Comparison of ENCODE assay signal across 12 mouse cellular contexts in genomic region chr6:54943753-54944152, GRCm38 (mm10). TPM values are rescaled to one million over a fixed set of nuclear protein-coding genes. Genes with fewer than 3 reads are reported as not detected.
A peak's percentile ranks its signal among the peaks of the same experiment; 100 is the strongest.
DNase-seq lines count a peak whose midpoint lies in the region; ATAC-seq lines count a peak whose summit lies in the region.
"Had no signal": no experiment of that assay in that cellular context is flagged by ENCODE, and none has a peak within 500 bp of the region (broad histone marks: within the 10 kb centered on the region; RNA-seq: fewer than 3 reads in every experiment).

No protein-coding gene starts in this region.

- H3K4me2 ChIP-seq in forebrain, embryonic 15.5 days (replicated peaks) = no peak overlapping the region
- H3K4me2 ChIP-seq in liver, embryonic 11.5 days = peak overlapping the region; percentile 23; the same call in 1 of the 2 replicates
- no peak overlapping the region for H3K4me2 ChIP-seq in liver, embryonic 12.5 days
- H3K4me2 ChIP-seq in neural tube, embryonic 11.5 days (ENCODE audit: low read depth) = no peak overlapping the region

- H3K27ac ChIP-seq in forebrain, embryonic 10.5 days = peak overlapping the region; percentile 44; the same call in 1 of the 2 replicates
- no peak overlapping the region for H3K27ac ChIP-seq in forebrain, embryonic 15.5 days (replicated peaks)
- no peak overlapping the region for H3K27ac ChIP-seq in liver, embryonic 11.5 days (ENCODE audit: low read depth, low read length)
- H3K27ac ChIP-seq in liver, embryonic 12.5 days = no peak overlapping the region
- H3K27ac ChIP-seq in neural tube, embryonic 11.5 days (ENCODE audit: low read depth, low read length) = no peak overlapping the region

- 54% methylated on average over 24 of the region's 24 CpGs for WGBS in forebrain, embryonic 10.5 days
- 49% methylated on average over 24 of the region's 24 CpGs for WGBS in forebrain, embryonic 15.5 days
- 34% methylated on average over 24 of the region's 24 CpGs for WGBS in liver, embryonic 11.5 days
- 36% methylated on average over 24 of the region's 24 CpGs for WGBS in liver, embryonic 12.5 days (ENCODE audit: insufficient replicate concordance)
- 49% methylated on average over 24 of the region's 24 CpGs for WGBS in neural tube, embryonic 11.5 days

- peaks cover 24% of the 10 kb centered on the region for H3K4me1 ChIP-seq in forebrain, embryonic 10.5 days
- no peaks in the 10 kb centered on the region for H3K4me1 ChIP-seq in forebrain, embryonic 15.5 days
- H3K4me1 ChIP-seq in liver, embryonic 11.5 days (replicated peaks; ENCODE audit: control insufficient read depth, insufficient read depth, low read length) = peaks cover 7% of the 10 kb centered on the region
- H3K4me1 ChIP-seq in liver, embryonic 12.5 days = peaks cover 23% of the 10 kb centered on the region
- H3K4me1 ChIP-seq in neural tube, embryonic 11.5 days (ENCODE audit: control insufficient read depth, insufficient read depth, low read length) = no peaks in the 10 kb centered on the region; the same call in 1 of the 2 replicates

- no peaks in the 10 kb centered on the region for H3K36me3 ChIP-seq in forebrain, embryonic 10.5 days (replicated peaks)
- H3K36me3 ChIP-seq in forebrain, embryonic 15.5 days = no peaks in the 10 kb centered on the region
- no peaks in the 10 kb centered on the region for H3K36me3 ChIP-seq in liver, embryonic 11.5 days (ENCODE audit: control insufficient read depth, insufficient read depth, low read length)
- H3K36me3 ChIP-seq in liver, embryonic 12.5 days = no peaks in the 10 kb centered on the region
- H3K36me3 ChIP-seq in neural tube, embryonic 11.5 days (ENCODE audit: control insufficient read depth, insufficient read depth, low read length) = no peaks in the 10 kb centered on the region; the same call in 1 of the 2 replicates

- H3K9me3 ChIP-seq in forebrain, embryonic 10.5 days = no peaks in the 10 kb centered on the region
- no peaks in the 10 kb centered on the region for H3K9me3 ChIP-seq in forebrain, embryonic 15.5 days
- no peaks in the 10 kb centered on the region for H3K9me3 ChIP-seq in liver, embryonic 11.5 days (ENCODE audit: control insufficient read depth, low read length)
- no peaks in the 10 kb centered on the region for H3K9me3 ChIP-seq in liver, embryonic 12.5 days (replicated peaks)
- H3K9me3 ChIP-seq in neural tube, embryonic 11.5 days (ENCODE audit: control insufficient read depth, low read length) = no peaks in the 10 kb centered on the region

- peaks cover 38% of the 10 kb centered on the region for H3K27me3 ChIP-seq in forebrain, embryonic 10.5 days (ENCODE audit: poor library complexity, severe bottlenecking)
- 0 out of 2 replicates have a peak, but pooled peaks cover 4% of the 10 kb centered on the region for H3K27me3 ChIP-seq in forebrain, embryonic 15.5 days
- H3K27me3 ChIP-seq in liver, embryonic 11.5 days (replicated peaks; ENCODE audit: control insufficient read depth, insufficient read depth, low read length) = peaks cover 30% of the 10 kb centered on the region
- peaks cover 40% of the 10 kb centered on the region for H3K27me3 ChIP-seq in liver, embryonic 12.5 days (replicated peaks)
- 0 out of 2 replicates have a peak, but pooled peaks cover 8% of the 10 kb centered on the region for H3K27me3 ChIP-seq in neural tube, embryonic 11.5 days (ENCODE audit: control insufficient read depth, insufficient read depth, low read length)

- no peak for ATAC-seq in forebrain, embryonic 15.5 days (replicated peaks)
- ATAC-seq in liver, embryonic 11.5 days (replicated peaks; ENCODE audit: low FRiP score) = no peak
- no peak for ATAC-seq in liver, embryonic 12.5 days
- no peak for ATAC-seq in neural tube, embryonic 11.5 days (ENCODE audit: insufficient read depth, low FRiP score, low TSS enrichment)
- ATAC-seq in megakaryocyte-erythroid progenitor cell, adult 5-6 weeks (replicated peaks; ENCODE audit: low FRiP score, low TSS enrichment, poor library complexity, severe bottlenecking) = no peak
- ATAC-seq: intestine, embryonic 16.5 days had no signal

- H3K4me3 ChIP-seq in forebrain, embryonic 10.5 days = no peak overlapping the region
- H3K4me3 ChIP-seq in forebrain, embryonic 15.5 days = no peak overlapping the region
- H3K4me3 ChIP-seq in liver, embryonic 11.5 days (ENCODE audit: low read depth, low read length) = no peak overlapping the region
- H3K4me3 ChIP-seq in liver, embryonic 12.5 days = no peak overlapping the region
- no peak overlapping the region for H3K4me3 ChIP-seq in neural tube, embryonic 11.5 days (ENCODE audit: low read depth, low read length)

- no peak overlapping the region for H3K9ac ChIP-seq in forebrain, embryonic 15.5 days (replicated peaks)
- no peak overlapping the region for H3K9ac ChIP-seq in liver, embryonic 11.5 days (ENCODE audit: low read depth, low read length)
- no peak overlapping the region for H3K9ac ChIP-seq in liver, embryonic 12.5 days
- no peak overlapping the region for H3K9ac ChIP-seq in neural tube, embryonic 11.5 days (ENCODE audit: low read length)

- no peak for DNase-seq in forebrain, embryonic 10.5 days (ENCODE audit: extremely low spot score, low spot score)
- DNase-seq in liver, embryonic 11.5 days (ENCODE audit: low spot score) = no peak
- DNase-seq in forelimb bud, embryonic 11.5 days (ENCODE audit: low read depth, low spot score) = peak; percentile 17
- DNase-seq in neural tube, embryonic 11.5 days (ENCODE audit: low spot score) = peak; percentile 21
- no peak for DNase-seq in right cerebral cortex, adult 2 months (ENCODE audit: low spot score in 2 of 2)
- DNase-seq: cerebellum, adult 8-10 months; layer of hippocampus, adult 9-11 months; liver had no signal

RNA-seq across cellular contexts. Expression of gene Nod1, which starts 28.7 kb away (rescaled TPM):
- 1.1 and 1.2 TPM in 2 replicates for polyA plus RNA-seq in forebrain, embryonic 10.5 days (2016; fragmentation: Nextera tagmentation; extraction: Ambion mirVana)
- 1.8 and 1.9 TPM in 2 replicates for polyA plus RNA-seq in forebrain, embryonic 15.5 days (2015; fragmentation: Nextera tagmentation; extraction: Ambion mirVana)
- 2.1 and 2.9 TPM in 2 replicates for polyA plus RNA-seq in liver, embryonic 11.5 days (2014; fragmentation: Nextera tagmentation; extraction: Ambion mirVana)
- polyA plus RNA-seq in liver, embryonic 12.5 days (2016; fragmentation: Nextera tagmentation; extraction: Ambion mirVana) = 1.9 and 2.2 TPM in 2 replicates
- 2.3 and 3.0 TPM in 2 replicates for polyA plus RNA-seq in neural tube, embryonic 11.5 days (2014; fragmentation: Nextera tagmentation; extraction: Ambion mirVana)
- total RNA-seq in megakaryocyte-erythroid progenitor cell, adult 5-6 weeks (2014; fragmentation: Nextera tagmentation) = 1.3 and 2.2 TPM in 2 replicates
- total RNA-seq in megakaryocyte-erythroid progenitor cell, adult 5-6 weeks (2017) = 0.50 and 0.80 TPM in 2 replicates

RNA-seq across cellular contexts. Expression of gene Ggct, which starts 49.0 kb away (rescaled TPM):
- 8.9 and 10.5 TPM in 2 replicates for polyA plus RNA-seq in forebrain, embryonic 10.5 days (2016; fragmentation: Nextera tagmentation; extraction: Ambion mirVana)
- polyA plus RNA-seq in forebrain, embryonic 15.5 days (2015; fragmentation: Nextera tagmentation; extraction: Ambion mirVana) = 13.3 and 15.5 TPM in 2 replicates
- 11.8 TPM in 2 replicates for polyA plus RNA-seq in liver, embryonic 11.5 days (2014; fragmentation: Nextera tagmentation; extraction: Ambion mirVana)
- polyA plus RNA-seq in liver, embryonic 12.5 days (2016; fragmentation: Nextera tagmentation; extraction: Ambion mirVana) = 6.9 and 7.4 TPM in 2 replicates
- 13.2 and 15.4 TPM in 2 replicates for polyA plus RNA-seq in neural tube, embryonic 11.5 days (2014; fragmentation: Nextera tagmentation; extraction: Ambion mirVana)
- 17.0 and 21.6 TPM in 2 replicates for total RNA-seq in megakaryocyte-erythroid progenitor cell, adult 5-6 weeks (2014; fragmentation: Nextera tagmentation)
- 34.8 and 57.3 TPM in 2 replicates for total RNA-seq in megakaryocyte-erythroid progenitor cell, adult 5-6 weeks (2017)

Comparison
In these comparisons a context has a peak if more than half of its experiments do, and no peak if none do; other contexts are left out.
1. DNase-seq: peak in forelimb bud, embryonic 11.5 days (single experiment) and neural tube, embryonic 11.5 days (single experiment); none in forebrain, embryonic 10.5 days (single experiment), liver, embryonic 11.5 days (single experiment) and right cerebral cortex, adult 2 months (0 of 2).